Mouse (Mus musculus) forebrain, postnatal 0 days (tissue): ENCODE measurements around the gene Mpzl3. TPM values are rescaled to one million over a fixed set of nuclear protein-coding genes. Genes with fewer than 3 reads are reported as not detected.

ENCODE experiments used
- ATAC-seq: fragments of 200-750 bp; cut with Nextera tagmentation; 2 replicates; pipeline ENCODE4 v1.8.0; 2017; ENCODE audit warnings: mild to moderate bottlenecking, moderate library complexity
- DNase-seq: peaks from one replicate; pipeline ENCODE4 v3.0.0-alpha.2; 2015
- H3K27ac ChIP-seq: fragments of 300-500 bp; sonication (generic); 2 replicates; pipeline ENCODE4 v1.5.1; 2014; ENCODE audit warnings: low read depth, mild to moderate bottlenecking, antibody characterized with exemption, low read length, moderate library complexity, mixed read lengths
- H3K27me3 ChIP-seq: fragments of 300-500 bp; sonication (generic); 2 replicates; pipeline ENCODE4 v1.6.1; 2014; ENCODE audit warnings: mild to moderate bottlenecking, low read length, mixed read lengths; ENCODE audit not compliant: insufficient read depth
- H3K36me3 ChIP-seq: fragments of 300-500 bp; sonication (generic); 2 replicates; pipeline ENCODE4 v1.6.1; 2014; ENCODE audit warnings: mild to moderate bottlenecking, moderate library complexity; ENCODE audit not compliant: insufficient read depth
- H3K4me1 ChIP-seq: fragments of 300-500 bp; sonication (generic); 2 replicates; pipeline ENCODE4 v1.6.1; 2014; ENCODE audit warnings: antibody characterized with exemption; ENCODE audit not compliant: insufficient read depth
- H3K4me2 ChIP-seq: fragments of 300-500 bp; sonication (generic); 2 replicates; pipeline ENCODE4 v1.6.1; 2014; ENCODE audit warnings: low read depth, mild to moderate bottlenecking, moderate library complexity
- H3K4me3 ChIP-seq: fragments of 300-500 bp; sonication (generic); 2 replicates; pipeline ENCODE4 v1.5.1; 2014; ENCODE audit warnings: low read depth, low read length, mixed read lengths
- H3K9ac ChIP-seq: fragments of 300-500 bp; sonication (generic); 2 replicates; pipeline ENCODE4 v1.6.1; 2014; ENCODE audit warnings: mild to moderate bottlenecking
- H3K9me3 ChIP-seq: fragments of 300-500 bp; sonication (generic); 2 replicates; pipeline ENCODE4 v1.6.1; 2016; ENCODE audit warnings: low read length
- CTCF ChIP-seq: sonication (generic); IDR thresholded peaks from 2 replicates; pipeline ENCODE4 v1.5.1; 2016; ENCODE audit warnings: antibody characterized with exemption, control low read depth, low read depth
- WGBS: fragments of 180-500 bp; shearing (Covaris S2); extraction: QIAGEN DNeasy Blood & Tissue Kit; methylation state at CpG from one replicate; pipeline ENCODE4 v1.1.7; 2014; 5-methylcytosine and 5-hydroxymethylcytosine counted together
- polyA plus RNA-seq: library from polyadenylated mRNA; unstranded; fragments of >200 nt; fragmentation: Nextera tagmentation; extraction: Ambion mirVana; gene quantifications from 2 replicates; pipeline ENCODE4 v1.2.1, GENCODE M21; 2015
- total RNA-seq: library from RNA; depleted of rRNA; stranded (reverse); fragments of >200 nt; gene quantifications from 2 replicates; pipeline ENCODE4 v1.2.3, GENCODE M21; 2014

Mpzl3 gene
- total and polyA plus RNA-seq, 2 experiments from 2014 or later, result 1.1 to 3.7 TPM

GRCm38 (mm10) chr9:45085741-45086690 is 31.0 kb downstream of the Mpzl3 start:
- 69% methylated on average over 12 of the region's 12 CpGs for WGBS
- H3K27me3 ChIP-seq, result no peaks in the 10 kb centered on the region
- H3K4me3 ChIP-seq, result no peak overlapping the region

GRCm38 (mm10) chr9:45088040-45088439 is 33.1 kb downstream of the Mpzl3 start:
- DNase-seq, result no peak
- TF ChIP-seq CTCF, result no peak
- Histone ChIP-seq H3K9me3 (no peaks in the 10 kb centered on the region), H3K4me3 (no peak overlapping the region), H3K4me1 (no peaks in the 10 kb centered on the region), H3K27me3 (no peaks in the 10 kb centered on the region; the same call in 1 of the 2 replicates), H3K9ac (no peak overlapping the region), H3K27ac (no peak overlapping the region), H3K4me2 (no peak overlapping the region), H3K36me3 (no peaks in the 10 kb centered on the region)
- no peak for ATAC-seq

More at GRCm38 (mm10) chr9:45085741-45086690, 31.0 kb downstream of the Mpzl3 start:
- Histone ChIP-seq H3K27ac (no peak overlapping the region), H3K36me3 (no peaks in the 10 kb centered on the region), H3K4me2 (no peak overlapping the region), H3K9ac (no peak overlapping the region), H3K9me3 (no peaks in the 10 kb centered on the region), H3K4me1 (no peaks in the 10 kb centered on the region)
- no peak for TF ChIP-seq CTCF
- ATAC-seq (no peak), DNase-seq (no peak)

- DNase-seq, result no peak
These were observed 35.8 kb downstream of the Mpzl3 start for GRCm38 (mm10) chr9:45090811-45091210.

GRCm38 (mm10) chr9:45092641-45093040 is 37.7 kb downstream of the Mpzl3 start:
- Histone ChIP-seq H3K27ac (no peak overlapping the region), H3K4me2 (no peak overlapping the region), H3K9me3 (no peaks in the 10 kb centered on the region), H3K4me3 (no peak overlapping the region), H3K36me3 (no peaks in the 10 kb centered on the region), H3K4me1 (no peaks in the 10 kb centered on the region), H3K9ac (no peak overlapping the region), H3K27me3 (no peaks in the 10 kb centered on the region; the same call in 1 of the 2 replicates)
- ATAC-seq (no peak), DNase-seq (no peak)
- TF ChIP-seq CTCF, result no peak
- WGBS, result 73% methylated on average over 4 of the region's 4 CpGs

More at GRCm38 (mm10) chr9:45090811-45091210, 35.8 kb downstream of the Mpzl3 start:
- TF ChIP-seq CTCF, result 0 out of 2 replicates have a peak, but pooled peaks have one; percentile 15
- H3K9me3 ChIP-seq, result no peaks in the 10 kb centered on the region
- no peak overlapping the region for H3K9ac ChIP-seq
- no peaks in the 10 kb centered on the region for H3K4me1 ChIP-seq
- H3K36me3 ChIP-seq, result no peaks in the 10 kb centered on the region
- H3K27ac ChIP-seq, result no peak overlapping the region
- H3K4me3 ChIP-seq, result no peak overlapping the region
- WGBS, result 67% methylated on average over 3 of the region's 3 CpGs
- H3K4me2 ChIP-seq, result no peak overlapping the region
- ATAC-seq, result no peak
- H3K27me3 ChIP-seq, result no peaks in the 10 kb centered on the region; the same call in 1 of the 2 replicates

- H3K4me3 ChIP-seq, result no peak overlapping the region
- no peak for TF ChIP-seq CTCF
- 72% methylated on average over 6 of the region's 6 CpGs for WGBS
- no peak overlapping the region for H3K9ac ChIP-seq
- no peaks in the 10 kb centered on the region; the same call in 1 of the 2 replicates for H3K27me3 ChIP-seq
- H3K9me3 ChIP-seq, result no peaks in the 10 kb centered on the region
- DNase-seq, result no peak
- H3K4me1 ChIP-seq, result no peaks in the 10 kb centered on the region
- H3K4me2 ChIP-seq, result no peak overlapping the region
- H3K36me3 ChIP-seq, result no peaks in the 10 kb centered on the region
- ATAC-seq, result no peak
- H3K27ac ChIP-seq, result no peak overlapping the region
These were observed 40.4 kb downstream of the Mpzl3 start for GRCm38 (mm10) chr9:45095149-45095937.

- ATAC-seq (no peak), DNase-seq (no peak)
- Histone ChIP-seq H3K9ac (no peak overlapping the region), H3K4me1 (no peaks in the 10 kb centered on the region), H3K36me3 (no peaks in the 10 kb centered on the region), H3K4me3 (no peak overlapping the region), H3K27ac (no peak overlapping the region), H3K4me2 (no peak overlapping the region), H3K27me3 (no peaks in the 10 kb centered on the region; the same call in 1 of the 2 replicates), H3K9me3 (no peaks in the 10 kb centered on the region)
- no peak for TF ChIP-seq CTCF
- WGBS, result 83% methylated on average over 5 of the region's 5 CpGs
These were observed 42.9 kb downstream of the Mpzl3 start for GRCm38 (mm10) chr9:45097877-45098276.
